Mouse (Mus musculus) urinary bladder, postnatal 14 days (tissue): Measurements from ENCODE around the gene Npff.

ENCODE experiments used
- DNase-seq: peaks from one replicate; pipeline ENCODE4 v3.0.0; 2021; ENCODE audit warnings: low spot score

Gene Npff

DNA sequence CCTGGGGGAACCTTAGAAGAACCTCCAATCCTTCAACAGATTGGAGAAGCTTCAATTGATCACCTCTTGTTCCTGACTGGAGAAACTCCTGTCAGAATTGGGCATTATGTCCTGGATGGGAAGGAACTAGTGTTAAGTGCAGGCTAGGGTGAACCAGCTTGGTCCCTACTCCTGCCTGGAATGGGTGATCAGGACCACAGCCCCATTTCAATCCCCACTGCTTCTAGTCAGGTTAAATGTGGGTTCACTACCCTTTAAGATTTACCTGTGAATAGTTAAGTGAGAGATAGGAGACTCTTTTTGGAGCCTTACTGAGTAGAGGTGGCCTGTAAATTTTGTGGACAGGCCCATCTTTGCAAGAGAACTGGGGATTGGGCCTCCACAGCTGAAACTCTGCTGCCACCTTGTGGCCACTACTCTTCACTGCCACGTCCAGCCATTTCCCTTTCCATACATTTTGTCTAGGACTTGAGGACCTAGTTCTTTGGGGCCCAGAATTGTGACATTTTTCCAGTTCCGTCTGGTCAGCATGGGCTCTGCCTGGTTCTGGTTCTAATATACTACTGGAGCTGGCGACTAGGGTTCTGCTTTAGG, at the start of gene Npff:
Npff (minus strand) TSS at position 51 of the 594 bp plus-strand sequence.
- DNase-seq: peak; percentile 76

DNA sequence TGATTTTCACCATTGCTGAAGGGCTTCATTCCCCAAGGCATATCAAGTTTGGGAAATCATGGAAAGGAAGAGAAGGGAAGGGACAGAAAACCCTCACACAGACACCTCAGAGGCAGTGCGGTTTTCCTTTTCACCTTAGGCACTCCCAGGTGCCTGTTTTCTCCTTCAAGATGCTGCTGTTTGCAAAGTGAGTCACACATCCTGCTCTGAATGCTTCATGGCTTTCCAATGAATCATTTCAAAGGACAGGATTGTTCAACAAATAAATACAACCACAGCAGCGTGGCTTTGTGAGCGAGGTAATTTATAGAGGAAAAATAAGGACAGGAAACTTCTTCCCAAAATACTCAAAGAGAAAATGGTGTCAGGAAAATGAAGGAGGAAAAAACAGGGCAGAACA, 47.3 kb upstream of the Npff start:
- DNase-seq: peak; percentile 22

DNA sequence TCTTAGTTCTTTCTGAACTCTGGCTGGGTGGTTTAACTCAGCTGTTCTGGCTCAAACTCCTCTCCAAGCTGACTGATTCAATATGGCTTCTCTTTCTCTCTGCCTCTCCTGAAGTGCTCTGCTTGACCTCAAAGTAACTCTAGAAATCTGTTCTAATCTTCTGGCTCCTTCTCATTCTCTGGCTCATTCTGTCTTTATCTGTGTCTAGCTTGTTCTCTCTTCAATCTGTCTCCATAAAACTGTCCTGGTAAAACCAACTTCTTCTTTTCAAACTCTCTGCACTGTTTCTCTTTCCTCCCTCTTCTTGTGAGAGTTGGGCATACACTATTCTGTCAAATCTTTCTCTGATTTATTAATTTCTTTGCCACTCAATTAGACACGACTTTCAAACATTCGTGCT, 43.1 kb upstream of the Npff start:
- DNase-seq: no peak

DNA sequence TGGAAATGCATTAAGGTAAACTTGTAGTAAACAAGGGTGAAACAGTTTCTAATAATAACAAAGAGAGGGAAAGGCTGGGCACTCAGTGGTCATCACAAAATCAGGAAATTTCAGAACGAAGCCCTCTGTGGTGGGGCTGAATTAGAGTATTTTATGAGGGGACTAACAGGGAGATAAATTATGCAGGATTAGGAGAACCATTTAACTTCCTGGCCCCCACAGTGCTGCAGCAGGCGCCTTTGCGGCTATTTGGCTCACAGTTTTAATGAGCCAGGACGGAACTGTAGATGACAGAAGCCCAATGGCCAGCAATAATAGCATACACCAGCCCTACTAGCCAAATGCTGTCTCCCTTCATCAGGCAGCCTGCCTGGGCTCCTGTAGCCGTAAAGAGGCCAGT, 38.9 kb upstream of the Npff start:
- no peak for DNase-seq

DNA sequence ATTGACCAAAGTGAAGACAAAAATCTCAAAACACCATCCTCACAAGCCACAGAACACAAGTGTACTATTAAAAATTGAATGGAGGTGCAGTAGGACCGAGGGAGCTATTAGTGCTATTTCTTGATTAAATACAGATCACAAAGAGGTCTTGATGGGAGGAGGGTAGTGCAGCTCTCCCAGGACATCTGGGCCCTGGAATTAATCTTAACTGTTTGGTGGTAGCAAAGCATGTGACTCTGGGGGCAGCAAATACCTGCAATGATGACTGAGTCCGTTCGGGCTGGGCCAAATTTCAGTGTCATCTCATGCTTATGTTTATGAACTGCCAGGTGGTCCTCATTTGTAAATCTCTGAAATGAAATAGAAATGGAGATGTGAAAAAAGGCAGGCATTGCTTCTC, 38.3 kb upstream of the Npff start:
- no peak for DNase-seq

DNA sequence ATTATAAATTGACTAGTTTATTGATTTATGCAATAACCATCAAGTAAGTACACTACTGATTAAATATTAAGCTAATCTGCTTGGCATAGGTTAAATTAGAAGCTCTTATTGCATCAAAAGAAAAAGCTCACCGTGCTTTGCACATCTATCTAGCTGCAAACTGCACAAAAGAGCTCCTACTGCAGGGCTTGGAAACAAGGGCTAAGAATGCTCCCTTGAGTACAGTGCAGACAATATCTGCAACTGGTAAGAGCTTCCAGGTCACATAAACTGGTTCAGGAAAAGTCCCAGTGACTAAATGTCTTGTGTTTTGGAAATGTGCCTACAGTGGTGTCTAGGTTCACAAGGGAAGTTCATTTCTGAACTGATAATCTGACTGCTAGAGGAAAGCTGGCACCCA, 37.7 kb upstream of the Npff start:
- no peak for DNase-seq

DNA sequence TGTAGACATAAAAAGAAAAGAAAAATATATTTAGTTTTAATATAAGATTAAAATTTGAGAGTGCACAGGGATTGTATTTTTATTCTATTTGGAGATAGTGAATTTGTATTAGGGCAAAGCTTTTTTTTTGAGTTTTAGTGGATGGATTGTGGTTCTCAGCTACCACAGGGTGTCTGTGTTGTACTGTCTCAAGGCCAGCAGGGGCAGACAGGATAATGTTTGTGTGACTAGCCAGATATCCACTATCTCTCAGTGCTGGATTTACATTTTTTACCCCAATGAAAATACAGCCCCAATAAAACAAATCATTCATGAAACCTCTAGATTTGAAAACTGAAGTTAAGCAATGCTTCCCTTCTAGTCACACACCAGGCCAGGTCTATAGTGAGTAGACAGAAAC, 32.8 kb upstream of the Npff start:
- DNase-seq: no peak

DNA sequence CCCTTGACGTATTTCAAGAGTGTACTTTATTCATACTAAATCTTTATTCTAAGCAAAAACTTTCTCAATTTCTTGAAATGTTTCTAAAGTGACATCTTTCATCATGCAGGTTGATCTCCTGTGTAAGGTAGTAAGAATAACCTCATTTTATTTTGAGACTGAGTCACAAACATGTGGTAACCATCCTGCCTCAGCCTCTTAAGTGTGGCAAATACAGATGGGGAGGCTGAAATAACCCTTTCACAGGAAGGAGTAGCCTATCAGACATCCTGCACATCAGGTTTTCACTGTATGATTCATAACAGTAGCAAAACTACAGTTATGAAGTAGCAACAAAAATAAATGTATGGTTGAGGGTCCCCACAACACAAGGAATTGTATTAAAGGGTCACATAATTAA, 30.8 kb upstream of the Npff start:
- no peak for DNase-seq

DNA sequence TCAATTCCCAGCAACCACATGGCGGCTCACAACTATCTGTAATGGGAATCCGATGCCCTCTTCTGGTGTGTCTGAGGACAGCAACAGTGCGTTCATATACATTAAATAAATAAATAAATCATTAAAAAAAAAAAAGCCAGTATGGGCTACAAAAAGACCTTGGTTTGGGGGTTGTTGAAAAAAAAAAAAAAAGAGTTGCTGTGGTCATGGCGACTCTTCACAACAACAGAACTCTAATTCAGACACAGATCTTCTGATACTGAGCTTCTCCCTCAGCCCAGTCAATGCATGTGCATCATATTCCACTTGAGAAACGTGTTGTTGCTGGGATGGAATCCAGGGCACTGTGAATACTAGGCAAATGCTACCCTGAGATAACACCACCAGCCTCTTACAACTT, 27.9 kb upstream of the Npff start:
- DNase-seq: no peak

DNA sequence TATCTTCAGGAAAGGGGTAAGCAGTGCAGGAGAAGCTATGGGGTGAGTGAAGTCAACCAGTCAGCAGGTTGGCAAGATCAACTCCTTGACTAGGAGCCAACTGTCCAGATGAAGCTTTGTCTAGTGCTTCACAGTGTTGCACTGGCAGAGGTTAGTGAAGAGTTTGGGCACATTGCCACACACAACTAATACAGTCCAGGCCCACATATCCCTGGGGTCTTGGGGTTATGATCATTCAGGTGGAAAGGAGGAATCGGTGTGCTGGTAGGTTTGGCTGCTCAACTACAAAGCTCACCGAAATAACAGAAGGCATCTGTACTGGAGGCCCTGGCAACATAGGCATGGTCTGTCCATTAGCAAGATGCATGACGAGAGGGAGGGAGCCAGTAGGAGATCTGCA, 22.7 kb upstream of the Npff start:
- no peak for DNase-seq

DNA sequence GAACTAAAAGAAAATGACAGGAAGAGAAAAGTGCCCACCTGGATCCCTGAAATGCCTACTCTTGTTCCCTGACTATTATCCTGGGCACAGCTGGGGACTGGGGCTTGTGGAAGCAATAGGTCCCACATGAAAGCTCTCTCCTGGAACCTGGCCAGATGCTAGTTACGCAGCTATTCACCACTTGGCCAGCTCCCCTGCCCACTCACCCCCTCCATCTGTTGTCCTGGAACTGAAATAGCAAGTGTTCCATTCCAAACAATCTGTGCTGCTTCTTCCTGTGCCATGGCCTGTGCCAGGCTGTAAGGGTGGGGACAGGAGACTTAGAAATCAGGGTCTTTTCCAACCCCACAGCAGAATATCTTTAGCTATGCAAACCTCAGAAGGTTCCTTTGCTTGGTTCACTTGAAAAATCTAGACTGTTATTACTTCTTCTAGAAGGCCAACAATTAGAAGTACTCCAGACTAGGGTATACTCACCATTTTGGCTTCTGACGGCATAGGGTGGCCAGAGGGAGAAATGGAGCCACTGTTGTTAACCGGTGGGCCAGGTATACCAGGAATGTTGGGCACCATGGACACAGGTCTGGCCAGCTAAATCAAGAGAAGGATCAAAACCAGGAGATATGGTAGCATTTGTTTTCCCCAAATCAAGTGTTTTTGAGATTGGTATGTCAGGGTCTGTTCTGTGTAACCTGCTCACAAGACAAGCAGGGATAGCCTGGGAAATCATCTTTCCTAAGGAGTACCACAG, 22.1 kb upstream of the Npff start:
- DNase-seq: peak; percentile 32

DNA sequence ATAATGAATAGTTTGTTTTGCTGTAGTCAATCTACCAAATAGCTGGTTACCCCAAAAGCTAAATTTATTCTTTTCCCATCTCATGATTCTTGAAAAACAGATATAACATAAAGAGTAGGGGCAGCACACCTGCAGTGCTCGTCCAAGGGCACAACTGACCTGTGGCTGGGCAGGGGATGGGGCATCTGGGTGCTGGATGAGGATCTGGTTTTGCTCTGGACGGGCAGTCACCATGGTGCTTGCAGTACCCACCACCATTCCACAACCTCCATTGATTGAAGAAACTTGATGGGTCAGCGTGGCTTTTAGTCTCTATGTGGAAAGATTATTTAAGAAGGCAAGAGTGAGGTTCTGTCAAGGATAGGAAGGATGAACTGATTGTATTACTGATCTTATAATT, 21.5 kb upstream of the Npff start:
- no peak for DNase-seq

DNA sequence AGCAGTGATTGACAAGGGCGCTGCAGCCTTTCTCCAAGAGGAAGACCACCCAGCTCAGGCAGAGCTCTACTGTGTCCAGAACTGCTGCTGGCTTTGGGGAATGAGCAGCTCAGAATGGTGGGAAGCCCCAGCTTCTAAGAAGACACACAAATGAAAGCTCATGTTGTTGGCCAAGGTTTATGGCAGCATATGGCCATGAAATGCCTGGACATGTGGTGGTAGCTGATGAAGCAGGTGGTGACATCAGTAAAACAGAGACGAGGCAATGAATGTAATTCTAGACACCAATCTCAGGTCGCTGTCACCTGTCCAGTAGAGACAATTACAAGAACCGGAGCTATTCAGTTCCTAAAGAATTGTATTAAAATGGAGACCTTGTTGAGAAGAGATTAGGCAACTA, 20.1 kb upstream of the Npff start:
- no peak for DNase-seq

DNA sequence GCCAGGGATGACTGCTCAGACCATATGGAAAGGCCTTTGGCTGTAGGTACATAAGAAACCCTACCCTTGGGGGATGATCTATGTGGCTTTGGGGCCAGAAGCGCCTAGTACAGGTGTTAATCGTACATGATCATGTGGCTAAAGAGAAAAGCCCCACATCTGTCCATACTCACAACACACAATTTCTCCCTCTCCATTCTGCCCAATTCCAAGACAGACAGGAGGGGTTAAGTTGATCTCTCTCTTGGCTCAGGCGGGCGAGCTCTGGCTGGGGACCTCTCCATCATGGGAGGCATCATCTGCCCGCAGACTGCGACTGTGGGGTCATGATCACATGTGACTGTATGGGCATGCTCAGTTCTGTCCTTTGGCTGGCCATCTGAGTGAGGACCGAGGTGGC, 9.2 kb upstream of the Npff start:
- no peak for DNase-seq

DNA sequence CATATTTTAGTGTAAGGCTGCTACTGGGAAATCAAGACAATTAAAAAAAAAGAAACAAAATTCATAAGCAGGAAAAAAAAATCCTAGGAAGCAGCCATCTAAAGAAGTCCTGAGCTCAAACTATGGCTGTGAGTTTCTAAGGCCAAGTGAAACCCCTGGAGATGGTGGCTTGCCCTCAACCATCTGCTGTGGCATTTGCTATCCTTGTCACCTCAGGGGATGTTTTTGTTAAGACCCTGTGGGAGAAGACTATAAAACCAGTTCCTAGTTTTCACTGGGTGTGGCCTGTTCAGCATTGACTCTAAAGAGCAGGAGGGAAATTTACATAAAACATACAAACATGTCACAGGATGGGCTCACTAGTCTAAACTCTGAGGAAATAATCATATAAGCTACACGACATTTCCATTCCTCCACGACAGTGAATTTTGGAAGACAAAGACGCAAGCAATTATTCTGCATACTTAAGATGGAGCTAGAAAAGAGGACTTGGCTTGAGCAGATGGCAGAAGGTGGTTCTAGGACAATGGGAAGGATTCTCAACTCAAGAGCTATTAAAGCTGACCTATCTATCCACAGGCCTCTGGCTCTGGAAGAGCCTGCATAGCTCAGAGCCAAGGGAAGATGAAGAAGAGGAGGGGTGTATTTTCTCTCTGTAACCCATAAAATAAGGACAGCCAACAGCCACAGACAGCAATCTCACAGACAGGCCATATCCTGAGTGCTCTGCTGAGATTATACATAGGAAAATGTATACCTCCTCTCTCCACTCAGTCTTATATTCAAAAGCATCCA, 7.6 kb upstream of the Npff start:
- DNase-seq: no peak

DNA sequence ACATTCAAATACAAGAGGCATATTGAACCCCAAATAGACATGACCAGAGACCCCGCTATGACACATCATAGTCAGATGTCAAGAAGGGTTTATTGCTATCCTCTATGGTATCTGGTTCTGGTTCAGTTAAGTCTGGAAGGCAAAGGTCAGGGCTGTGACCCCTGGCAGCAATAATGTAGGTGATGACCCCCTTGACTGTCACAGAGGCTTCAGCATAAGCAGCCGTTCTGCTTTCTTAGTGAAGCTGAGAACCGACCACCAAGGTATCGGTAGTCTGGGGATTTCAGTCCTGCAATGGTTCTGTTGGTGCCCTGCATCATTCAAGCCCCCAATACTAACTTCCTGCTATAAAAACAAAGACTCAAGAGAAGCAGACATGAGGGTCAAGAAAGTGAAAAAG, 6.8 kb upstream of the Npff start:
- no peak for DNase-seq

DNA sequence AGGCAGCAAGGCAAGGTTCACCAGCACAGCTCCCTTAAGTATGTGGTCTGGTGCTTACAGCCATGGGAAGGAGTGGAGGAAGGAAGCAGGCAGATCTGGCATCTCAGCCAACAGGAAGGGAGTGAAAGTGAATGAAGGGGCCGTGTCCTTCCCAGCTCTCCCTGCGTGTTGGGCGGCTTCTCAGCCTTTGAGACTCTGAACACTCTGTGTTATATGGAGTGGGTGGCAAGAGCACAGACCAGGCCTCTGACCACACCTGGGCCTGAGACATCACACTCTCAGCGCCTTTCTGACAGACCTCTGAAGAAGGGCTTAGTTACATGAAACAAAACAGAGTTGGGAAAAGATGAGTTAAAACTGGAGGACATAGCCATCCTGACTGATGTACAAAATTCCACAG, 5.8 kb upstream of the Npff start:
- no peak for DNase-seq

DNA sequence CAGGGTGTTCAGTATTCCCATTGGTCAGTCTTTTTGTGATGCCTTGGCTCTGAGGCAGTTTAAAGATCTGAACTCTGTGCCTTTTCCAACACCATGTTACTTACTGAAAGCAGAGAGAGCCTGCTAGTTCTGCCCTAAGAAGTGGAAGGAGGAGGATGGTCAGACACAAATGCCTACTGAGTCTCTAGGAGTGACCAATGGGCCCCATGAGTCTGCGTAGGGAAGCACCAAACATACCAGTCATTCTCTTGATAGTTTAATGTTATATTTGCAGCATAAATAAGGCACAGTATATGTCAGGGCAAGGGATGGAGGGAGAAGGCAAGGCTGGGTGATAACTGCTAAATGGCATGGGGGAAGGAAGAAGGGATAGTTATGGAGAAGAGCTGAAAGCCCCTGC, 3.7 kb upstream of the Npff start:
- no peak for DNase-seq

DNA sequence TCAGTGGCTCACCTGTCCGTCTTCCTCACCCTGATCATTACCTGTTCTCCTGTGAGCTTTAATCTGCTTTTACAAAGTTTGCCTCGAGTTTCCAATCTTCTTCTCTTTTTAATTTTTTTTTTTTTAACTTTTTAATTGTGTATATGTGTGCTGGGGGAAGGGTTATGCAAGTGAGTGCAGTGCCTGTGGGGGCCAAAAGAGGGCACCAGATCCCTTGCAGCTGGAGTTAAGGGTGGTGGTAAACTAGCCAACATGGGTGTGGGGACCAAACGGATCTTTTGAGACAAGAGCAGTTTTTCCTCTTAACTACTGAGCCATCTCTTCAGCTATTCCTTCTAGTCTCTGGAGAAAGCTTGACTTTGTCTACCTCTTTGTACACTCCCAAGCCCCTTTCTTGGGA, 3.2 kb upstream of the Npff start:
- no peak for DNase-seq

DNA sequence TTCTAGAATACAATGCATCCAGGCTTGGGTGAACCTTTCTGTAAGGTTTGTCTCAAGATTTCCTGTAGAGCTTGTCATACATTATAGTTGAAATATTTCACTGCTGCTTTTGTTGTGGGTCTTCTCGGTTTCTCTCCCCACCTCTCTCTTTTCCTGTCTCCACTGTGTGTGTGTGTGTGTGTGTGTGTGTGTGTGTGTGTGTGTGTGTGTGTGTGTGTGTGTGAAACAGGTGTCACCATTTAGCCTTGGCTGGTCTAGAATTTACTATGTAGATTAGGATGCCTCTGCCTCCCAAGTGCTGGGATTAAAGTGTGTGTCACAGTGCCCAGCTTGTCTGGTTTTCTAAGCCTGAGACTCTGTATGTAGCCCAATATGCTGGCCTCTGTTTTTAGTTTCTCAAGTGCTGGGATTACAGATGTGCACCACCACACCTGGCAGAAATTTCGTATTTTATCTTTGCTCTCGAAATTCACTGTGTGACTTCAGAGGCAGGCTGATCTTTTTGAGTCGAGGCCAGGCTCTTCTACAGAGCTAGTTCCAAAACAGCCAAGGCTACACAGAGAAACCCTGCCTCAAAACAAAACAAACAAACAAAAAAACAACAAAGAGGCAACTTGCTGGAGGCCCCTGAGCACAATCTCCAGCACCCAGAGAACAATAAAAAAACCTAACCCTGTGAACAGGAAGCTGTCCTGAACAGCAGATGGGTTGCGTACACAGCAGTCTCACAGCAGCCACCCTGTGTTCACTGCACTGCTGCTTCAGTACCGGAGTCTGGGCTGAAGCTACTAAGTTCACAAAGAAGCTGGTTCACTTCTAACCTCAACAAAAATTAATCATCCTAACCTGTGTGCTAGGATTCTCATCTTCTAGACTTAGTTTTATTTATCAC, 1.6 kb upstream of the Npff start:
- DNase-seq: no peak

DNA sequence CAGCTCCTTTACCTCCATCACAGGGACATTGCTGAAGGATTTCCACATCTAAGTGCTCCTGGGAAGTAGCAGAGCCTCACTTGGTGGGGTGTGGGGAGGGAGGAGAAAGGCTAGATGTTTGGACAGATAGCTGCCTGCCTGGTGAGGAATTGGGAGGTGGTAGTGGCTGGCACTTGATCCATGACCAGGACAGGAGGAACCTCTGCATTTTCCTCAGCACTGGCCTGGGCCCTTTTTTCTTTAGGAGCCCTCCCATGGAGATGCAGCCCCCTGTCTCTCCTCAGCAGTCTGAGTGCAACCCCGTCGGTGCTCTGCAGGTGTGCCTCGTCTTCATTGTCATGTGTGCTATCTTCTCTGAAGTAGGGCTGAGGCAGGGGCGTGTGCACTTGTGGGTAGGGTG, 3.3 kb downstream of the Npff start:
- no peak for DNase-seq

DNA sequence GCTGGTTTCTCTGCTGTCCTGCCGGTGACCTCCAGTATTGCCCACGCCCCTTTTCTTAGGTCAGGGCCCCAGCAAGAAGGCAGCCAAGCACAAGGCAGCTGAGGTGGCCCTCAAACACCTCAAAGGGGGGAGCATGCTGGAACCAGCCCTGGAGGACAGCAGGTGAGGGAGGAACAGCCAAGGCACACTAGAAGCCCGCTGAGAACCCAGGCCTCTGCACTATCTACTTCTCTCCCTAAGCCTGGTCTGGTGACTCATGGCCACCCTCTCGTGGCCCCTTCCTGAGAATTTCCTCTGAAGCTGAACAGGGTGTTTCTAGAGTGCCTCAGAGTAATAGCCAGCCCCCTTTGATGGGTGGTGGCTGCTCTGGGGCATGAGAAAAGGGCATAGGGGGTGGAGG, 4.3 kb downstream of the Npff start:
- no peak for DNase-seq
